Mouse (Mus musculus) stomach, postnatal 0 days (tissue): ENCODE results near the gene Cacng2.

Source experiments
- CTCF ChIP-seq: IDR thresholded peaks from 2 replicates; pipeline ENCODE4 v1.5.1; 2016; ENCODE audit warnings: antibody characterized with exemption, low read depth, mild to moderate bottlenecking, moderate library complexity
- EP300 ChIP-seq: optimal IDR thresholded peaks from 2 replicates; pipeline ENCODE3; 2016; ENCODE audit warnings: antibody characterized with exemption

GRCm38 (mm10) chr15:77988541-77988940, 131.3 kb downstream of the Cacng2 start:
- TF ChIP-seq CTCF: no peak
- no peak for TF ChIP-seq EP300
